Mouse (Mus musculus): ENCODE measurements around the gene Ccdc87. TPM values are rescaled to one million over a fixed set of nuclear protein-coding genes. Genes with fewer than 3 reads are reported as not detected.

Gene Ccdc87
- total and polyA plus RNA-seq, 3 experiments = not detected

- TF ChIP-seq JUN (IDR thresholded peaks at IDR 0.05; ENCODE audit: insufficient read depth, low read depth, low read length) = no peak
- TF ChIP-seq ZKSCAN1 (IDR thresholded peaks at IDR 0.05; ENCODE audit: borderline replicate concordance, low read depth, low read length) = no peak
- no peak for TF ChIP-seq HCFC1 (IDR thresholded peaks at IDR 0.05; ENCODE audit: low read depth, low read length)
- no peak for TF ChIP-seq ELF1 (IDR thresholded peaks at IDR 0.05; ENCODE audit: low read depth, low read length)
- TF ChIP-seq JUND (conservative IDR thresholded peaks at IDR 0.05; ENCODE audit: low read depth, low read length) = no peak
- peak in 1 of 2 experiments; percentile 31; a peak in 1 of 4 replicates for TF ChIP-seq CTCF (conservative IDR thresholded peaks at IDR 0.05 in 1 of 2, IDR thresholded peaks at IDR 0.05 in 1 of 2; ENCODE audit: low read depth in 2 of 2, low read length in 2 of 2)
- TF ChIP-seq EP300 (IDR thresholded peaks at IDR 0.05; ENCODE audit: low read length) = no peak
- peak; percentile 15; the same call in 1 of the 2 replicates for TF ChIP-seq SMC3 (IDR thresholded peaks at IDR 0.05; ENCODE audit: low read depth, low read length)
- TF ChIP-seq CHD2 (IDR thresholded peaks at IDR 0.05; ENCODE audit: low read length) = no peak
- TF ChIP-seq USF1 (IDR thresholded peaks at IDR 0.05; ENCODE audit: low read depth, low read length) = no peak
- no peak for TF ChIP-seq NRF1 (IDR thresholded peaks at IDR 0.05; ENCODE audit: low read depth, low read length)
- no peak for TF ChIP-seq KAT2A (IDR thresholded peaks at IDR 0.05; ENCODE audit: insufficient replicate concordance, low read length)
- no peak for TF ChIP-seq IRF4 (IDR thresholded peaks at IDR 0.05; ENCODE audit: low read depth, low read length)
- TF ChIP-seq GABPA (IDR thresholded peaks at IDR 0.05; ENCODE audit: insufficient replicate concordance, low read depth, low read length) = no peak
- no peak for TF ChIP-seq MAZ (IDR thresholded peaks at IDR 0.05; ENCODE audit: low read depth, low read length)
- TF ChIP-seq MXI1 (IDR thresholded peaks at IDR 0.05; ENCODE audit: low read depth, low read length) = no peak
- TF ChIP-seq POLR2A (IDR thresholded peaks at IDR 0.05; ENCODE audit: low read depth, low read length) = no peak
- TF ChIP-seq MYC (IDR thresholded peaks at IDR 0.05; ENCODE audit: low read depth, low read length) = no peak
- no peak for TF ChIP-seq POLR2AphosphoS2 (IDR thresholded peaks at IDR 0.05; ENCODE audit: low read depth, low read length)
- peak; percentile 32; the same call in 1 of the 2 replicates for TF ChIP-seq ZNF384 (IDR thresholded peaks at IDR 0.05; ENCODE audit: low read depth, low read length)
- no peak for TF ChIP-seq SIN3A (IDR thresholded peaks at IDR 0.05; ENCODE audit: low read length)
- Histone ChIP-seq H3K79me2 (replicated peaks; ENCODE audit: control insufficient read depth, extremely low read depth, insufficient read depth, poor library complexity, severe bottlenecking) (no peaks in the 10 kb centered on the region), H3K27ac (ENCODE audit: insufficient read depth, low read depth) (no peak overlapping the region), H3K36me3 (replicated peaks in 1 of 2; ENCODE audit: control insufficient read depth in 1 of 2, insufficient read depth in 1 of 2, low read length in 1 of 2) (peaks cover 11 to 16% of the 10 kb centered on the region in 2 experiments), H3K9me3 (replicated peaks; ENCODE audit: low read length) (no peaks in the 10 kb centered on the region), H3K4me3 (replicated peaks in 1 of 3; ENCODE audit: low read depth in 2 of 3, low read length in 2 of 3, poor library complexity in 1 of 3) (no peak overlapping the region), H3K9ac (ENCODE audit: insufficient read depth, low read depth) (no peak overlapping the region), H3K27me3 (replicated peaks) (no peaks in the 10 kb centered on the region), H3K4me1 (ENCODE audit: control insufficient read depth in 1 of 2, insufficient read depth in 2 of 2) (no peaks in the 10 kb centered on the region), H3K4me2 (ENCODE audit: insufficient read depth, low read depth, poor library complexity, severe bottlenecking) (no peak overlapping the region)
- in situ Hi-C loops (cut with MboI; ENCODE audit: low pct_ligation_motif_present, low pct_unique_long_range_greater_than_20kb, low sequenced_read_pairs) = no loop called here
- no peak for DNase-seq (ENCODE audit: extremely low read depth)
- dilution Hi-C loops (cut with MboI; ENCODE audit: extremely low pct_ligation_motif_present, extremely low pct_unique_long_range_greater_than_20kb, low sequenced_read_pairs) = no loop called here
Observed at GRCm38 (mm10) chr19:4820678-4821303, 18.4 kb upstream of the Ccdc87 start.

All from CH12.LX (cell line).